In the genomic region with DNA sequence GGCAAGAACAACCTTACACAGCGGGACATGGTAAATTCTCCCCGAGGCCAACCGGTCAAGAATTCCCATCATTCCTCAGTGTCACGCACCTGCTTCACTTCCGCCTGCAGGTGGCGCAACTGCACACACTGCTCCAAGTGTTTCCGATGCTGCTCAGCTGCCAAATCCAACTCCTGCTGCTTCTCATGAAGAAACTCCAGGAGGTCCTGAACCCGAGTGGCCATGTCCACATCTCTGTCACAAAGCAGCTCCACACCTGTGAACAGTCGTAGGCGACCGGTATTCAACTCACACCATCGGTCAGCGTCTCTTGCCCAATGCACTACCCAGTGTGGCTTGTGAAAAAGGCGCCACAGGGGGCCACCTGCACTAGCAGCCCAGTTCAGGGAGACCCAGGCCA, we compare ENCODE assay signal across 9 mouse cellular contexts.
DNase-seq lines count a peak whose midpoint lies in the region; TF ChIP-seq lines count a peak whose summit lies in the region.
"Had no signal": no experiment of that assay in that cellular context is flagged by ENCODE, and none has a peak within 500 bp of the region (broad histone marks: within the 10 kb centered on the region; RNA-seq: fewer than 3 reads in every experiment).

No protein-coding gene starts in this region.

- no peak overlapping the region for H3K27ac ChIP-seq in limb, embryonic 10.5 days
- no peak overlapping the region for H3K27ac ChIP-seq in olfactory bulb, adult 2 months (ENCODE audit: insufficient read depth, low read depth, low read length)
- H3K27ac ChIP-seq: liver, embryonic 13.5 days had no signal

- no peaks in the 10 kb centered on the region for H3K27me3 ChIP-seq in limb, embryonic 10.5 days (ENCODE audit: low read depth, poor library complexity, severe bottlenecking)
- H3K27me3 ChIP-seq: liver, embryonic 13.5 days had no signal

- no peak overlapping the region for H3K4me3 ChIP-seq in limb, embryonic 10.5 days
- no peak overlapping the region for H3K4me3 ChIP-seq in olfactory bulb, adult 2 months (ENCODE audit: insufficient read depth, low read depth, low read length)
- H3K4me3 ChIP-seq: liver, embryonic 13.5 days had no signal

- peaks cover under 1% of the 10 kb centered on the region; the same call in 1 of the 2 replicates for H3K4me1 ChIP-seq in limb, embryonic 10.5 days
- peaks cover 29% of the 10 kb centered on the region for H3K4me1 ChIP-seq in olfactory bulb, adult 2 months (ENCODE audit: control insufficient read depth, insufficient read depth, low read length)

- peak; percentile 21 to 65 for DNase-seq in heart, postnatal 10 days
- no peak for DNase-seq in heart, postnatal 25 days (ENCODE audit: low spot score)
- DNase-seq in thymus, postnatal 4 days = peak; percentile 46
- DNase-seq in thymus, postnatal 14 days = no peak
- DNase-seq in embryo, embryonic 10.5 days (ENCODE audit: low spot score) = peak; percentile 54
- DNase-seq in limb, embryonic 10.5 days (ENCODE audit: low spot score) = peak; percentile 51
- DNase-seq in spleen, postnatal 10 days (ENCODE audit: low spot score in 2 of 2) = no peak
- DNase-seq: liver, embryonic 13.5 days had no signal

- no peaks in the 10 kb centered on the region for H3K9me3 ChIP-seq in limb, embryonic 10.5 days (replicated peaks)
- H3K9me3 ChIP-seq: liver, embryonic 13.5 days had no signal

- intact Hi-C loops in heart, postnatal 10 days (cut with DNase I) = loop anchor here (2.0 to 5.0 kb wide), 3 partner anchors 96 to 331 kb away; no protein-coding TSS in a partner anchor
- intact Hi-C loops in heart, postnatal 25 days (cut with DNase I) = loop anchor here (5.0 to 10.0 kb wide), 2 partner anchors 194 to 334 kb away; no protein-coding TSS in a partner anchor

- 89% methylated on average over 14 of the region's 14 CpGs for WGBS in limb, embryonic 10.5 days
- 80% methylated on average over 14 of the region's 14 CpGs for WGBS in olfactory bulb, adult 2 months

- TF ChIP-seq CTCF in olfactory bulb, adult 2 months (IDR thresholded peaks at IDR 0.05; ENCODE audit: insufficient read depth, low read depth, low read length) = peak; percentile 46

- TF ChIP-seq POLR2A in olfactory bulb, adult 2 months (IDR thresholded peaks at IDR 0.05; ENCODE audit: insufficient read depth, low read depth, low read length) = no peak

- H3K36me3 ChIP-seq in limb, embryonic 10.5 days = peaks cover 94% of the 10 kb centered on the region

Comparison
In these comparisons a context has a peak if more than half of its experiments do, and no peak if none do; other contexts are left out.
1. DNase-seq: peak in heart, postnatal 10 days (2 of 2), thymus, postnatal 4 days (single experiment), embryo, embryonic 10.5 days (single experiment) and limb, embryonic 10.5 days (single experiment); none in heart, postnatal 25 days (single experiment), thymus, postnatal 14 days (single experiment) and spleen, postnatal 10 days (0 of 2).